Mouse (Mus musculus) splenic B cell, adult 2 months (primary cell): ENCODE data around the gene Pccb.

ENCODE experiments used
- DNase-seq: peaks from one replicate; pipeline ENCODE4 v3.0.0-alpha.2; 2011; ENCODE audit warnings: low read depth, low spot score
- H3K27me3 ChIP-seq: 2 replicates; pipeline ENCODE4 v1.6.1; 2012; ENCODE audit warnings: mild to moderate bottlenecking, low read length, moderate library complexity, mixed read lengths; ENCODE audit not compliant: control insufficient read depth, poor library complexity, insufficient read depth, severe bottlenecking
- H3K36me3 ChIP-seq: 2 replicates; pipeline ENCODE4 v1.6.1; 2012; ENCODE audit warnings: mild to moderate bottlenecking, low read length, moderate library complexity, mixed read lengths; ENCODE audit not compliant: control insufficient read depth, poor library complexity, insufficient read depth, severe bottlenecking

Gene Pccb

DNA sequence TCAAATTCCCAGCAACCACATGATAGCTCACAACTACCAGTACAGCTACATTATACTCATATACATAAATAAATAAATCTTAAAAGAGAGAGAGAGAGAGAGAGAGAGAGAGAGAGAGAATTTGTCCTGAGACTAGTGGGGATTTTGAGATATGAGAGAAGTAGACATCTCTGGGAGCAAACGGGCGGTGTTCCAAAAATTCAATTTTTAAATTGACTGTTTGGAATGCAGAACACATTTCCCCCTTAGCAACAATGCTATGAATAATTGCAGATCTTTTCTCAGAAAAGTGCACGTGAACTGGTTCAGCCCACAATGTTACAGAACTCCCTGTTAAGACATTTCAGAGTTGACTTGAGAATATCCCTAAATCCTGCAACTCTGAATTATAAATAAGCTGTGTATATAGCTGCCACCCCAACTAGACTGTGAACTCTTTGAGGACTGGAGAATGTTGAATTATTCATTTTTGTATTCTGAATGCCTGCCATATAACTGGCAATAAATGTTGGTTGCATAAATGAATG is 30.4 kb upstream of the Pccb start:
- no peak for DNase-seq
- H3K27me3 ChIP-seq = no peaks in the 10 kb centered on the region
- no peaks in the 10 kb centered on the region for H3K36me3 ChIP-seq

DNA sequence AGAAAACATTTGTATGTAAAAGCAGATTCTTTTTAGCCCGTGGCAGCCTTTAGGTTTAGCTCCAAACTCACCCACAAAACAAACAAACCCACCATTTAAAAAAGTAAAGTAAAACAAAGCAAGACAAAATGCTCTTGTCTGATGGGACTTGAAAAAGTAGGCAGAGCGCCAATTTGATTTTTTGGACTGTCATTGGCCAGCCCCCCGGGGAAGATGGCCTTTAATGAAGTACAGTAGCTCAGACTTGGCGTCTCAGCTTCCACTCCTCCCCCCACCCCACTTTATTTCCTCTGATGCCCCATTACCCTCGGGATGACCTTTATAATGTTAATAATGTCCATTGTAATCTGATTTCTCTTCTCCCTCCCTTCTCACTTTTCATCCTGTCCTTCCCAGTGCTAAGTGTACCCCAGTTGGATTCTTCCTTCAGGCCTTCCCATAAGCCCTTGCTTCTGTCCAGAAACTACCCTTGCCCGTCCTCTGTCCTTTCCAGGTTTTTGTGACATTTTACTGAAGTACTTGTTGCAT is 27.6 kb upstream of the Pccb start:
- DNase-seq = no peak
- Histone ChIP-seq H3K27me3 (no peaks in the 10 kb centered on the region), H3K36me3 (no peaks in the 10 kb centered on the region)

DNA sequence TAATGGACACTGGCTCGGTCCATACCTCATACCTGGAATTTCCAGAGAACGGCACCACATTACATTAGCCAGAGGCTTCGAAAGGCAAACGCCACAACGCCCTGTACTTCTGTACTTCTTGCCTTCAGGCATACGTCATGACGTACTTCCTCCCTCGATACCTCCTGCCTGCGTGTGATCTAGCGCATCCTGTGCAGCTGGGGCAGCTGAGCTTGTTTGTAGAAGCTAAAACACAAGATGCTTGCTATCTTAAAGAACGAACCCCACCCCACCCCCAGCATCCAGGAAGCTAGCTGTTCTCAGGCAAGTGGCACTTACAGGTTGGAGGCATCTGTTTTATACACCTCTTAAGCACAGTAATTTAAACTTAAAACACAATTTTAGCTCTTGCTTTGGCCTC is 26.3 kb upstream of the Pccb start:
- peak; percentile 91 for DNase-seq
- Histone ChIP-seq H3K27me3 (no peaks in the 10 kb centered on the region), H3K36me3 (no peaks in the 10 kb centered on the region)

GRCm38 (mm10) chr9:101057156-101057555 is 22.5 kb upstream of the Pccb start:
- Histone ChIP-seq H3K27me3 (no peaks in the 10 kb centered on the region), H3K36me3 (no peaks in the 10 kb centered on the region)
- DNase-seq = no peak

DNA sequence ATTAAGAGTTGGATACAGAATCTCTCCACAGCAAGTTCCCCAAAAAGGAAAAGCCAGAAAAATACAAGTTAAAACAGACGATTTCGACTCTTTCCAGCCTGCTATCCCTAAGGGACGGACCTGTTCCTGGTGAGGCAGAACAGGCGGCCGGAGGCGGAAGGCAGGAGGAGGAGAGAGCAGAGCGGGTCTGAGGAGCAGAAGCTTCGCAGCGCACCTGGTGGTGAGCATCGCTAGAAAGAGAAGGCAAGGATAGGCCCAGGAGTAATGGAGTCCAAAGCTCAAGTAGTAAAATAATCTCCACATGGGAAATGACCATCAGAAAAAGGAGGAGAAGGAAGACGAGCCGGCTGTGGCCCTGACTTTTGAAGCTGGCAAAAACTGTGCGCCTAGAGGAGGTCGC is 18.6 kb upstream of the Pccb start:
- Histone ChIP-seq H3K27me3 (no peaks in the 10 kb centered on the region), H3K36me3 (no peaks in the 10 kb centered on the region)
- no peak for DNase-seq

- H3K36me3 ChIP-seq = no peaks in the 10 kb centered on the region
- DNase-seq = no peak
- H3K27me3 ChIP-seq = no peaks in the 10 kb centered on the region
Measured at GRCm38 (mm10) chr9:101052691-101053090, 18.0 kb upstream of the Pccb start.

- Histone ChIP-seq H3K36me3 (no peaks in the 10 kb centered on the region), H3K27me3 (no peaks in the 10 kb centered on the region)
- no peak for DNase-seq
Measured at GRCm38 (mm10) chr9:101052007-101052406, 17.3 kb upstream of the Pccb start.

- no peak for DNase-seq
- H3K27me3 ChIP-seq = no peaks in the 10 kb centered on the region
- no peaks in the 10 kb centered on the region for H3K36me3 ChIP-seq
Measured at GRCm38 (mm10) chr9:101045710-101046338, 11.1 kb upstream of the Pccb start.

DNA sequence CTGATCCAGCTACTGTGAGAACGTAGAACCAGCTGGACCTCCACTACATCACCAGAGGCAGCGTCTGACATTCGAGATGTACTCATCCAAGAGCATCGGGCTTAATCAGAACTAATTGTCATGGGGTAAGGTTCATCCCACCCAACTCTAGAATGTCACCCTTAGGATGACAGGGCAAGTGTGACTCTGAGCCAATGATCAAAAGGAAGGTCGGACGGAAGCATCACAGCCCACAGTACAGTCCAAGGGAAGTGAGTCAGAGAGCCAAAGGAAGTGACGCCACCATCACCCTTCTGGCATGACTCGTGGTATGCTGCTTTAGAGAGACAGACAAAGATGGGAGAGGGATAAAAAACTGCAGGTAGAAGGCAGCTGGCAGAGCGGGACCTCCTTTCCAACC is 7.6 kb upstream of the Pccb start:
- Histone ChIP-seq H3K36me3 (no peaks in the 10 kb centered on the region), H3K27me3 (no peaks in the 10 kb centered on the region)
- no peak for DNase-seq

DNA sequence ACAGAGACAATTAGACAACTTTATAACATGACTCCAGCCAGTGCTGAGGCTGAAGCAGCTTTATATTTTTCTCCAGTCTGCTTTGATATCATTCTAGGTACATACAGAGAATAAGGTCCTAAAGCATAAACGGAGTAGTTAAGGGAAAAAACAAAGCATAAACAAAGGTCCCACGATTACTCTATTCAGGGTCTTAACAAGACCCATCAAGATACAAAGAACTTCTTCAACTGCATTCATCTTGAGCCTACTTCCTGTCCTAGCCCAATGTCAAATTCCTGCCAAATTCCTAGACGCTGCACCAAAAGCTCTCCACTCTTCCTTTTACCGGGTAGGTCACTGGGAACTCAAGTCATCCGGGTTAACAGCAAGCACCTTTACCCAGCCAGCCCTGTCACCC is 6.8 kb upstream of the Pccb start:
- no peak for DNase-seq
- no peaks in the 10 kb centered on the region for H3K27me3 ChIP-seq
- H3K36me3 ChIP-seq = no peaks in the 10 kb centered on the region

- no peak for DNase-seq
- H3K36me3 ChIP-seq = no peaks in the 10 kb centered on the region
- no peaks in the 10 kb centered on the region for H3K27me3 ChIP-seq
Measured at GRCm38 (mm10) chr9:101038634-101039033, 3.9 kb upstream of the Pccb start.

- no peaks in the 10 kb centered on the region for H3K36me3 ChIP-seq
- no peaks in the 10 kb centered on the region for H3K27me3 ChIP-seq
- DNase-seq = no peak
Measured at GRCm38 (mm10) chr9:101037396-101037795, 2.7 kb upstream of the Pccb start.

GRCm38 (mm10) chr9:101036876-101037275 is 2.2 kb upstream of the Pccb start:
- no peaks in the 10 kb centered on the region for H3K27me3 ChIP-seq
- no peaks in the 10 kb centered on the region for H3K36me3 ChIP-seq
- no peak for DNase-seq

- no peak for DNase-seq
- H3K27me3 ChIP-seq = no peaks in the 10 kb centered on the region
- no peaks in the 10 kb centered on the region for H3K36me3 ChIP-seq
Measured at GRCm38 (mm10) chr9:101035836-101036596, 1.3 kb upstream of the Pccb start.

GRCm38 (mm10) chr9:101033761-101034447 is 794 bp downstream of the Pccb start:
- no peak for DNase-seq
- Histone ChIP-seq H3K36me3 (no peaks in the 10 kb centered on the region), H3K27me3 (no peaks in the 10 kb centered on the region)
